ENCODE assay signal across 23 mouse cellular contexts in genomic region chr2:79608301-79609074, GRCm38 (mm10).
"Had no signal": no experiment of that assay in that cellular context is flagged by ENCODE, and none has a peak within 500 bp of the region (broad histone marks: within the 10 kb centered on the region; RNA-seq: fewer than 3 reads in every experiment).

No protein-coding gene starts in this region.

- H3K27me3 ChIP-seq: kidney, embryonic 15.5 days; limb, embryonic 12.5 days; limb, embryonic 15.5 days; liver, embryonic 12.5 days; liver, embryonic 15.5 days; midbrain, embryonic 13.5 days; neural tube, embryonic 13.5 days had no signal

- H3K9ac ChIP-seq: kidney, embryonic 15.5 days; limb, embryonic 12.5 days; limb, embryonic 15.5 days; liver, embryonic 12.5 days; liver, embryonic 15.5 days; lung, embryonic 14.5 days; midbrain, embryonic 13.5 days; neural tube, embryonic 13.5 days had no signal

- H3K4me2 ChIP-seq: kidney, embryonic 15.5 days; limb, embryonic 12.5 days; limb, embryonic 15.5 days; liver, embryonic 12.5 days; liver, embryonic 15.5 days; lung, embryonic 14.5 days; midbrain, embryonic 13.5 days; neural tube, embryonic 13.5 days had no signal

- H3K27ac ChIP-seq: kidney, embryonic 15.5 days; limb, embryonic 12.5 days; limb, embryonic 15.5 days; liver, embryonic 12.5 days; liver, embryonic 15.5 days; macrophage; midbrain, embryonic 13.5 days; neural tube, embryonic 13.5 days had no signal

- H3K36me3 ChIP-seq: kidney, embryonic 15.5 days; limb, embryonic 12.5 days; limb, embryonic 15.5 days; liver, embryonic 12.5 days; liver, embryonic 15.5 days; midbrain, embryonic 13.5 days; neural tube, embryonic 13.5 days had no signal

- ATAC-seq: liver, embryonic 12.5 days; midbrain, embryonic 13.5 days; midbrain, embryonic 16.5 days had no signal

- H3K4me3 ChIP-seq: kidney, embryonic 15.5 days; limb, embryonic 12.5 days; limb, embryonic 15.5 days; liver, embryonic 12.5 days; liver, embryonic 15.5 days; midbrain, embryonic 13.5 days; myocyte; neural tube, embryonic 13.5 days had no signal

- H3K9me3 ChIP-seq: kidney, embryonic 15.5 days; limb, embryonic 12.5 days; limb, embryonic 15.5 days; liver, embryonic 12.5 days; liver, embryonic 15.5 days; midbrain, embryonic 13.5 days; neural tube, embryonic 13.5 days had no signal

- H3K4me1 ChIP-seq: kidney, embryonic 15.5 days; limb, embryonic 12.5 days; limb, embryonic 15.5 days; liver, embryonic 15.5 days; midbrain, embryonic 13.5 days; neural tube, embryonic 13.5 days had no signal

- DNase-seq: kidney, adult 11 months; kidney, adult 8-10 months; kidney, postnatal 10 days; kidney, postnatal 4 days; left cerebral cortex, postnatal 4 days; lung, embryonic 14.5 days; lung, postnatal 10 days; retina, postnatal 1 day; right cerebral cortex, postnatal 25 days; spleen, adult 18-20 months; thymus, adult 18-20 months; thymus, postnatal 14 days; thymus, postnatal 4 days had no signal
